Mouse (Mus musculus) thymus, postnatal 4 days (tissue): ENCODE results near the gene Cd209b.
A peak's percentile ranks its signal among the peaks of the same experiment; 100 is the strongest.

Source experiments
- DNase-seq: peaks from one replicate; pipeline ENCODE4 v3.0.0; 2021

Gene Cd209b

GRCm38 (mm10) chr8:3926744-3927143 is at the start of gene Cd209b:
Cd209b (minus strand) TSS chr8:3926844.
- no peak for DNase-seq

GRCm38 (mm10) chr8:3956037-3956436 is 29.4 kb upstream of the Cd209b start:
- peak; percentile 5 for DNase-seq

GRCm38 (mm10) chr8:3954646-3955045 is 28.0 kb upstream of the Cd209b start, which contains the start of gene Cd209c:
Cd209c (minus strand) TSS chr8:3954746.
- no peak for DNase-seq

GRCm38 (mm10) chr8:3940023-3940422 is 13.4 kb upstream of the Cd209b start:
- DNase-seq, result no peak

- DNase-seq, result no peak
These were observed 48.2 kb downstream of the Cd209b start, which contains the start of gene Cd209d for GRCm38 (mm10) chr8:3878455-3878854. Cd209d (minus strand) TSS chr8:3878555.

- no peak for DNase-seq
These were observed 50.5 kb downstream of the Cd209b start for GRCm38 (mm10) chr8:3876121-3876520.
